Mouse (Mus musculus) heart, embryonic 10.5 days (tissue): ENCODE results near the gene Glt28d2. TPM values are rescaled to one million over a fixed set of nuclear protein-coding genes. Genes with fewer than 3 reads are reported as not detected.

Experiments used
- DNase-seq: peaks from one replicate; pipeline ENCODE4 v3.0.0-alpha.2; 2017; ENCODE audit warnings: low spot score
- H3K27ac ChIP-seq: fragments of 300-500 bp; sonication (generic); 2 replicates; pipeline ENCODE4 v1.5.1; 2016; ENCODE audit warnings: mild to moderate bottlenecking
- H3K27me3 ChIP-seq: fragments of 300-500 bp; sonication (generic); 2 replicates; pipeline ENCODE4 v1.6.1; 2016; ENCODE audit warnings: mild to moderate bottlenecking; ENCODE audit not compliant: poor library complexity, insufficient read depth, severe bottlenecking
- H3K36me3 ChIP-seq: fragments of 300-500 bp; sonication (generic); 2 replicates; pipeline ENCODE4 v1.6.1; 2016; ENCODE audit warnings: mild to moderate bottlenecking, moderate library complexity
- H3K4me1 ChIP-seq: fragments of 300-500 bp; sonication (generic); 2 replicates; pipeline ENCODE4 v1.6.1; 2016; ENCODE audit warnings: mild to moderate bottlenecking
- H3K4me3 ChIP-seq: fragments of 300-500 bp; sonication (generic); 2 replicates; pipeline ENCODE4 v1.5.1; 2016; ENCODE audit warnings: mild to moderate bottlenecking, moderate library complexity
- H3K9me3 ChIP-seq: fragments of 300-500 bp; sonication (generic); 2 replicates; pipeline ENCODE4 v1.6.1; 2016; ENCODE audit warnings: mild to moderate bottlenecking, moderate library complexity
- WGBS: fragments of 180-500 bp; shearing (Covaris S2); methylation state at CpG from one replicate; pipeline ENCODE4 v1.1.7; 2016; 5-methylcytosine and 5-hydroxymethylcytosine counted together
- polyA plus RNA-seq: library from polyadenylated mRNA; unstranded; fragments of >200 nt; fragmentation: Nextera tagmentation; extraction: Ambion mirVana; gene quantifications from 2 replicates; pipeline ENCODE4 v1.2.1, GENCODE M21; 2016

The Glt28d2 gene
- polyA plus RNA-seq, 1 experiment from 2014 or later: 0.72 TPM

- Histone ChIP-seq H3K27me3 (no peaks in the 10 kb centered on the region), H3K36me3 (no peaks in the 10 kb centered on the region), H3K9me3 (no peaks in the 10 kb centered on the region), H3K27ac (no peak overlapping the region), H3K4me3 (no peak overlapping the region), H3K4me1 (no peaks in the 10 kb centered on the region)
- DNase-seq: no peak
- 83% methylated on average over 6 of the region's 6 CpGs for WGBS
Measured at GRCm38 (mm10) chr3:85914806-85915205, 27.5 kb upstream of the Glt28d2 start.

GRCm38 (mm10) chr3:85907136-85907535 lies 19.8 kb upstream of the Glt28d2 start:
- Histone ChIP-seq H3K36me3 (no peaks in the 10 kb centered on the region), H3K9me3 (no peaks in the 10 kb centered on the region), H3K27ac (no peak overlapping the region), H3K4me3 (no peak overlapping the region), H3K27me3 (no peaks in the 10 kb centered on the region), H3K4me1 (no peaks in the 10 kb centered on the region)
- no peak for DNase-seq
- WGBS: 74% methylated on average over 7 of the region's 7 CpGs

- DNase-seq: no peak
- no peaks in the 10 kb centered on the region for H3K4me1 ChIP-seq
- no peaks in the 10 kb centered on the region for H3K36me3 ChIP-seq
- H3K27ac ChIP-seq: no peak overlapping the region
- no peak overlapping the region for H3K4me3 ChIP-seq
- no peaks in the 10 kb centered on the region for H3K9me3 ChIP-seq
- no peaks in the 10 kb centered on the region for H3K27me3 ChIP-seq
Measured at GRCm38 (mm10) chr3:85904371-85904770, 17.1 kb upstream of the Glt28d2 start.

- Histone ChIP-seq H3K4me1 (no peaks in the 10 kb centered on the region), H3K27ac (no peak overlapping the region)
Measured at GRCm38 (mm10) chr3:85895020-85895419, 7.7 kb upstream of the Glt28d2 start.

GRCm38 (mm10) chr3:85891571-85891970 lies 4.3 kb upstream of the Glt28d2 start:
- peaks cover 13% of the 10 kb centered on the region for H3K4me1 ChIP-seq
- no peak overlapping the region for H3K4me3 ChIP-seq
- H3K36me3 ChIP-seq: no peaks in the 10 kb centered on the region
- no peak for DNase-seq
- no peak overlapping the region for H3K27ac ChIP-seq
- H3K9me3 ChIP-seq: no peaks in the 10 kb centered on the region
- WGBS: 60% methylated on average over 1 of the region's 1 CpGs
- H3K27me3 ChIP-seq: peaks cover 5% of the 10 kb centered on the region; the same call in 1 of the 2 replicates

More at GRCm38 (mm10) chr3:85895020-85895419, 7.7 kb upstream of the Glt28d2 start:
- Histone ChIP-seq H3K4me3 (no peak overlapping the region), H3K36me3 (no peaks in the 10 kb centered on the region), H3K27me3 (no peaks in the 10 kb centered on the region), H3K9me3 (no peaks in the 10 kb centered on the region)
- WGBS: 82% methylated on average over 5 of the region's 5 CpGs
- DNase-seq: no peak

- 11% methylated on average over 11 of the region's 11 CpGs for WGBS
- Histone ChIP-seq H3K27ac (peak overlapping the region; percentile 86), H3K36me3 (no peaks in the 10 kb centered on the region), H3K9me3 (no peaks in the 10 kb centered on the region), H3K4me3 (peak overlapping the region; percentile 71), H3K4me1 (peaks cover 15% of the 10 kb centered on the region), H3K27me3 (peaks cover 16% of the 10 kb centered on the region)
- no peak for DNase-seq
Measured at GRCm38 (mm10) chr3:85888221-85888671, 930 bp upstream of the Glt28d2 start.

GRCm38 (mm10) chr3:85886636-85887238 lies 579 bp downstream of the Glt28d2 start:
- peak overlapping the region; percentile 86 for H3K27ac ChIP-seq
- H3K36me3 ChIP-seq: no peaks in the 10 kb centered on the region
- H3K4me3 ChIP-seq: peak overlapping the region; percentile 71
- peaks cover 15% of the 10 kb centered on the region for H3K4me1 ChIP-seq
- H3K27me3 ChIP-seq: peaks cover 16% of the 10 kb centered on the region
- no peaks in the 10 kb centered on the region for H3K9me3 ChIP-seq
- no peak for DNase-seq
- 4% methylated on average over 22 of the region's 22 CpGs for WGBS

GRCm38 (mm10) chr3:85885906-85886305 lies 1.4 kb downstream of the Glt28d2 start:
- Histone ChIP-seq H3K9me3 (no peaks in the 10 kb centered on the region), H3K4me3 (no peak overlapping the region), H3K4me1 (peaks cover 15% of the 10 kb centered on the region), H3K27ac (no peak overlapping the region), H3K36me3 (no peaks in the 10 kb centered on the region), H3K27me3 (peaks cover 16% of the 10 kb centered on the region)
- 55% methylated on average over 1 of the region's 1 CpGs for WGBS
- DNase-seq: no peak

- 80% methylated on average over 2 of the region's 2 CpGs for WGBS
- Histone ChIP-seq H3K9me3 (no peaks in the 10 kb centered on the region), H3K4me3 (no peak overlapping the region), H3K27ac (no peak overlapping the region), H3K4me1 (0 out of 2 replicates have a peak, but pooled peaks cover 6% of the 10 kb centered on the region), H3K27me3 (peaks cover 4% of the 10 kb centered on the region; the same call in 1 of the 2 replicates), H3K36me3 (no peaks in the 10 kb centered on the region)
- no peak for DNase-seq
Measured at GRCm38 (mm10) chr3:85880687-85881086, 6.6 kb downstream of the Glt28d2 start.

- Histone ChIP-seq H3K9me3 (no peaks in the 10 kb centered on the region), H3K27me3 (no peaks in the 10 kb centered on the region), H3K27ac (no peak overlapping the region), H3K4me3 (no peak overlapping the region), H3K36me3 (no peaks in the 10 kb centered on the region), H3K4me1 (0 out of 2 replicates have a peak, but pooled peaks cover 6% of the 10 kb centered on the region)
- no peak for DNase-seq
- WGBS: 87% methylated on average over 8 of the region's 8 CpGs
Measured at GRCm38 (mm10) chr3:85880068-85880467, 7.2 kb downstream of the Glt28d2 start.

- Histone ChIP-seq H3K4me3 (no peak overlapping the region), H3K4me1 (0 out of 2 replicates have a peak, but pooled peaks cover 6% of the 10 kb centered on the region), H3K9me3 (no peaks in the 10 kb centered on the region), H3K36me3 (no peaks in the 10 kb centered on the region), H3K27ac (no peak overlapping the region), H3K27me3 (no peaks in the 10 kb centered on the region)
- 57% methylated on average over 5 of the region's 5 CpGs for WGBS
- DNase-seq: no peak
Measured at GRCm38 (mm10) chr3:85878911-85879310, 8.4 kb downstream of the Glt28d2 start.

GRCm38 (mm10) chr3:85863996-85864395 lies 23.3 kb downstream of the Glt28d2 start:
- H3K4me3 ChIP-seq: no peak overlapping the region
- H3K36me3 ChIP-seq: no peaks in the 10 kb centered on the region
- 45% methylated on average over 3 of the region's 3 CpGs for WGBS

GRCm38 (mm10) chr3:85862886-85863285 lies 24.4 kb downstream of the Glt28d2 start:
- no peaks in the 10 kb centered on the region for H3K27me3 ChIP-seq
- no peak for DNase-seq
- H3K36me3 ChIP-seq: no peaks in the 10 kb centered on the region
- no peaks in the 10 kb centered on the region for H3K9me3 ChIP-seq
- 85% methylated on average over 2 of the region's 2 CpGs for WGBS
- H3K27ac ChIP-seq: no peak overlapping the region
- peaks cover 12% of the 10 kb centered on the region; the same call in 1 of the 2 replicates for H3K4me1 ChIP-seq
- H3K4me3 ChIP-seq: no peak overlapping the region

More at GRCm38 (mm10) chr3:85863996-85864395, 23.3 kb downstream of the Glt28d2 start:
- H3K27ac ChIP-seq: no peak overlapping the region
- peaks cover 1% of the 10 kb centered on the region; the same call in 1 of the 2 replicates for H3K4me1 ChIP-seq
- H3K9me3 ChIP-seq: peaks cover 4% of the 10 kb centered on the region
- no peak for DNase-seq
- H3K27me3 ChIP-seq: no peaks in the 10 kb centered on the region

- DNase-seq: no peak
- Histone ChIP-seq H3K4me3 (no peak overlapping the region), H3K9me3 (no peaks in the 10 kb centered on the region), H3K36me3 (no peaks in the 10 kb centered on the region), H3K4me1 (peaks cover 13% of the 10 kb centered on the region), H3K27ac (no peak overlapping the region), H3K27me3 (no peaks in the 10 kb centered on the region)
- WGBS: 82% methylated on average over 5 of the region's 5 CpGs
Measured at GRCm38 (mm10) chr3:85860996-85861395, 26.3 kb downstream of the Glt28d2 start.
